Mouse (Mus musculus) hindbrain, postnatal 0 days (tissue): Measurements from ENCODE around the gene Gli1. TPM values are rescaled to one million over a fixed set of nuclear protein-coding genes. Genes with fewer than 3 reads are reported as not detected.

Source experiments
- ATAC-seq: fragments of 200-750 bp; cut with Nextera tagmentation; 2 replicates; pipeline ENCODE4 v1.8.0; 2017; ENCODE audit warnings: mild to moderate bottlenecking, moderate TSS enrichment, moderate library complexity
- DNase-seq: peaks from one replicate; pipeline ENCODE4 v3.0.0-alpha.2; 2015; ENCODE audit warnings: low spot score
- H3K27ac ChIP-seq: fragments of 300-500 bp; sonication (generic); 2 replicates; pipeline ENCODE4 v1.5.1; 2014; ENCODE audit warnings: mild to moderate bottlenecking
- H3K27me3 ChIP-seq: fragments of 300-500 bp; sonication (generic); 2 replicates; pipeline ENCODE4 v1.6.1; 2014; ENCODE audit warnings: low read length, mixed read lengths; ENCODE audit not compliant: insufficient read depth
- H3K36me3 ChIP-seq: fragments of 300-500 bp; sonication (generic); 2 replicates; pipeline ENCODE4 v1.6.1; 2014; ENCODE audit warnings: low read length, mixed read lengths; ENCODE audit not compliant: insufficient read depth
- H3K4me1 ChIP-seq: fragments of 300-500 bp; sonication (generic); 2 replicates; pipeline ENCODE4 v1.6.1; 2014; ENCODE audit warnings: antibody characterized with exemption, low read length, mixed read lengths; ENCODE audit not compliant: insufficient read depth
- H3K4me2 ChIP-seq: fragments of 300-500 bp; sonication (generic); 2 replicates; pipeline ENCODE4 v1.6.1; 2014; ENCODE audit warnings: low read depth, mild to moderate bottlenecking, low read length, moderate library complexity, mixed read lengths
- H3K4me3 ChIP-seq: fragments of 300-500 bp; sonication (generic); 2 replicates; pipeline ENCODE4 v1.5.1; 2014; ENCODE audit warnings: low read length
- H3K9ac ChIP-seq: fragments of 300-500 bp; sonication (generic); replicated peaks from 2 replicates; pipeline ENCODE4 v1.6.1; 2014; ENCODE audit warnings: mild to moderate bottlenecking, low read length, moderate library complexity, mixed read lengths
- H3K9me3 ChIP-seq: fragments of 300-500 bp; sonication (generic); 2 replicates; pipeline ENCODE4 v1.6.1; 2016; ENCODE audit warnings: low read length, mixed read lengths
- CTCF ChIP-seq: IDR thresholded peaks from 2 replicates; pipeline ENCODE4 v1.5.1; 2016; ENCODE audit warnings: antibody characterized with exemption, control low read depth, low read depth
- WGBS: fragments of 180-500 bp; shearing (Covaris S2); extraction: QIAGEN DNeasy Blood & Tissue Kit; methylation state at CpG from one replicate; pipeline ENCODE4 v1.1.7; 2014; 5-methylcytosine and 5-hydroxymethylcytosine counted together
- polyA plus RNA-seq: library from polyadenylated mRNA; unstranded; fragments of >200 nt; fragmentation: Nextera tagmentation; extraction: Ambion mirVana; gene quantifications from 2 replicates; pipeline ENCODE4 v1.2.1, GENCODE M21; 2015
- total RNA-seq: library from RNA; depleted of rRNA; stranded (reverse); fragments of >200 nt; gene quantifications from 2 replicates; pipeline ENCODE4 v1.2.3, GENCODE M21; 2014; rRNA removed

The Gli1 gene
- total and polyA plus RNA-seq, 2 experiments from 2014 or later: 2.7 to 13.0 TPM

DNA sequence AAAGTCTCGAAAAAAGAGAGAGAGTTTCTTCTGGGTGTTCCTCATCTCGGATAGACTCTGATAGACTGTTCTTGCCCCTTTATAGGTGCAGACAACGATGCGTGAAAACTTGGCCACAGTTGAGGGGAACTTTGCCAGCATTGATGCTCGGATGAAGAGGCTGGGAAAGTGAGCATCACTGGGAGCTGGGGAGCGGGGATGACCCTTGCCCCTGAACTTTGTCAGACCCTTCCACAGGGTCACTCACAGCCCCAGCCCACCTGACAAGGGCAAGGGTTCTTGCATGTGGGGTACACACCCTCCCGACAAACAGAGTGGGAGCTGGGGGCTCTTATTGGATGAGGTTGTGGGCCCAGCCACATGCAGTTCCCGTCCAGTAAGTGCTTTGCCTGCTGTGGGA is 60.5 kb downstream of the Gli1 start:
- Histone ChIP-seq H3K4me3 (no peak overlapping the region), H3K4me2 (no peak overlapping the region), H3K27me3 (no peaks in the 10 kb centered on the region), H3K27ac (no peak overlapping the region), H3K9me3 (no peaks in the 10 kb centered on the region), H3K36me3 (peaks cover 62% of the 10 kb centered on the region), H3K4me1 (peaks cover 2% of the 10 kb centered on the region; the same call in 1 of the 2 replicates), H3K9ac (no peak overlapping the region)
- TF ChIP-seq CTCF: no peak
- DNase-seq: no peak
- ATAC-seq: no peak
- 64% methylated on average over 8 of the region's 8 CpGs for WGBS

Other genes starting within 250 kb of the Gli1 start
- 118 and 119 TPM in 2 replicates for gene Os9, start 220.8 kb downstream of the Gli1 start, total RNA-seq
- gene Os9, start 220.8 kb downstream of the Gli1 start, polyA plus RNA-seq: 128 and 129 TPM in 2 replicates
- 111 and 112 TPM in 2 replicates for gene B4galnt1, start 176.7 kb downstream of the Gli1 start, total RNA-seq
- 56.7 and 65.3 TPM in 2 replicates for gene B4galnt1, start 176.7 kb downstream of the Gli1 start, polyA plus RNA-seq
- 0.31 TPM in 1 of 2 replicates, not detected in the other for gene Slc26a10, start 161.3 kb downstream of the Gli1 start, total RNA-seq
- 0.79 and 1.1 TPM in 2 replicates for gene Slc26a10, start 161.3 kb downstream of the Gli1 start, polyA plus RNA-seq
- 61.0 and 65.4 TPM in 2 replicates for gene Arhgef25, start 151.9 kb downstream of the Gli1 start, total RNA-seq
- 20.3 and 21.6 TPM in 2 replicates for gene Arhgef25, start 151.9 kb downstream of the Gli1 start, polyA plus RNA-seq
- gene Dtx3, start 146.2 kb downstream of the Gli1 start, total RNA-seq: 233 and 240 TPM in 2 replicates
- gene Dtx3, start 146.2 kb downstream of the Gli1 start, polyA plus RNA-seq: 170 and 185 TPM in 2 replicates
- 18.3 and 22.8 TPM in 2 replicates for gene Pip4k2c, start 130.4 kb downstream of the Gli1 start, total RNA-seq
- gene Pip4k2c, start 130.4 kb downstream of the Gli1 start, polyA plus RNA-seq: 19.9 and 20.2 TPM in 2 replicates
- 231 and 249 TPM in 2 replicates for gene Kif5a, start 78.6 kb downstream of the Gli1 start, total RNA-seq
- 98.4 and 103 TPM in 2 replicates for gene Kif5a, start 78.6 kb downstream of the Gli1 start, polyA plus RNA-seq
- gene Dctn2, start 75.6 kb downstream of the Gli1 start, total RNA-seq: 314 and 348 TPM in 2 replicates
- gene Dctn2, start 75.6 kb downstream of the Gli1 start, polyA plus RNA-seq: 319 and 323 TPM in 2 replicates
- gene Mbd6, start 53.0 kb downstream of the Gli1 start, total RNA-seq: 8.1 and 11.2 TPM in 2 replicates
- 8.3 and 11.5 TPM in 2 replicates for gene Mbd6, start 53.0 kb downstream of the Gli1 start, polyA plus RNA-seq
- 74.4 and 90.4 TPM in 2 replicates for gene Mars, start 30.2 kb downstream of the Gli1 start, total RNA-seq
- gene Mars, start 30.2 kb downstream of the Gli1 start, polyA plus RNA-seq: 104 TPM in 2 replicates
- gene Arhgap9, start 20.0 kb downstream of the Gli1 start, total RNA-seq: 1.0 and 1.5 TPM in 2 replicates
- 1.2 and 1.3 TPM in 2 replicates for gene Arhgap9, start 20.0 kb downstream of the Gli1 start, polyA plus RNA-seq
- not detected in 2 replicates for gene Inhbe, start 12.4 kb upstream of the Gli1 start, total RNA-seq
- gene Inhbe, start 12.4 kb upstream of the Gli1 start, polyA plus RNA-seq: not detected in 2 replicates
- not detected in 2 replicates for gene Inhbc, start 28.5 kb upstream of the Gli1 start, total RNA-seq
- not detected in 2 replicates for gene Inhbc, start 28.5 kb upstream of the Gli1 start, polyA plus RNA-seq
- 47.7 and 60.6 TPM in 2 replicates for gene R3hdm2, start 38.4 kb upstream of the Gli1 start, total RNA-seq
- 39.3 and 47.6 TPM in 2 replicates for gene R3hdm2, start 38.4 kb upstream of the Gli1 start, polyA plus RNA-seq
- gene Stac3, start 159.7 kb upstream of the Gli1 start, total RNA-seq: 0.68 and 3.7 TPM in 2 replicates
- 1.4 and 1.7 TPM in 2 replicates for gene Stac3, start 159.7 kb upstream of the Gli1 start, polyA plus RNA-seq
- 11.0 and 21.9 TPM in 2 replicates for gene Ndufa4l2, start 173.0 kb upstream of the Gli1 start, total RNA-seq
- gene Ndufa4l2, start 173.0 kb upstream of the Gli1 start, polyA plus RNA-seq: 16.7 and 17.4 TPM in 2 replicates
- gene Shmt2, start 180.5 kb upstream of the Gli1 start, total RNA-seq: 66.1 and 91.1 TPM in 2 replicates
- gene Shmt2, start 180.5 kb upstream of the Gli1 start, polyA plus RNA-seq: 49.7 and 49.9 TPM in 2 replicates
- 26.0 and 33.5 TPM in 2 replicates for gene Nxph4, start 192.6 kb upstream of the Gli1 start, total RNA-seq
- 134 and 146 TPM in 2 replicates for gene Nxph4, start 192.6 kb upstream of the Gli1 start, polyA plus RNA-seq